9 mouse cellular contexts compared by ENCODE assay signal in the genomic region with DNA sequence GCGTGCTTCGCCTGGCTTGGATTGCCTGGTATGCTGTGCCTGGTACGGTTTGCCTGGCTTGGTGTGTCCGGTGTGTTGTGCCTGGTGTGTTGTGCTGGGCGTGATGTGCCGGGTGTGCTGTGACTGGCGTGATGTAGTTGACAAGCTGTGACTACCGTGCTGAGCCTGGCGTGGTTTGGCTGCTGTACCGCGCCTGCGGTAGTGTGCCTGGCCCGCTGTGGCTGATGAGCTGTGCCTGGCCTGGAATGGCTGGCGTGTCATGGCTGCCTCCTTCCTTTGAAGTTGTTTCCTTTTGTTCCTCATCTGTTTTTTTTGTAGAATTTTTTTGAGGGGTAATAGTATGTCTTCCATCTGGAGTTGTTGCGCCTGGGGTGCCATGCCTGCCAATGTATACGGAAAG. TPM values are rescaled to one million over a fixed set of nuclear protein-coding genes. Genes with fewer than 3 reads are reported as not detected.
DNase-seq lines count a peak whose midpoint lies in the region; ATAC-seq and TF ChIP-seq lines count a peak whose summit lies in the region.
"Had no signal": no experiment of that assay in that cellular context is flagged by ENCODE, and none has a peak within 500 bp of the region (broad histone marks: within the 10 kb centered on the region; RNA-seq: fewer than 3 reads in every experiment).

No protein-coding gene starts in this region.

- TF ChIP-seq EP300 in stomach, postnatal 0 days (optimal IDR thresholded peaks at IDR 0.05), result no peak

- H3K4me1 ChIP-seq in midbrain, embryonic 10.5 days, result peaks cover 19% of the 10 kb centered on the region
- peaks cover 6% of the 10 kb centered on the region; the same call in 1 of the 2 replicates for H3K4me1 ChIP-seq in midbrain, postnatal 0 days (ENCODE audit: insufficient read depth, low read length)
- H3K4me1 ChIP-seq in intestine, embryonic 16.5 days (ENCODE audit: control insufficient read depth, insufficient read depth, low read length), result peaks cover 14% of the 10 kb centered on the region
- H3K4me1 ChIP-seq in stomach, postnatal 0 days (replicated peaks; ENCODE audit: control insufficient read depth, insufficient read depth), result no peaks in the 10 kb centered on the region

- peaks cover 12% of the 10 kb centered on the region for H3K27me3 ChIP-seq in midbrain, embryonic 10.5 days (ENCODE audit: low read depth, poor library complexity, severe bottlenecking)
- no peaks in the 10 kb centered on the region for H3K27me3 ChIP-seq in midbrain, postnatal 0 days (ENCODE audit: insufficient read depth, low read length)
- H3K27me3 ChIP-seq in intestine, embryonic 16.5 days (replicated peaks; ENCODE audit: control insufficient read depth, insufficient read depth, low read length), result no peaks in the 10 kb centered on the region
- no peaks in the 10 kb centered on the region for H3K27me3 ChIP-seq in stomach, postnatal 0 days (ENCODE audit: control insufficient read depth, insufficient read depth, low read length)

- no peak for TF ChIP-seq CTCF in midbrain, postnatal 0 days (IDR thresholded peaks at IDR 0.05)
- TF ChIP-seq CTCF in stomach, postnatal 0 days (IDR thresholded peaks at IDR 0.05; ENCODE audit: low read depth), result no peak

- H3K4me3 ChIP-seq in midbrain, embryonic 10.5 days, result peak overlapping the region; percentile 33
- no peak overlapping the region for H3K4me3 ChIP-seq in midbrain, postnatal 0 days (ENCODE audit: low read depth, low read length)
- H3K4me3 ChIP-seq in intestine, embryonic 16.5 days (ENCODE audit: low read length), result no peak overlapping the region
- no peak overlapping the region for H3K4me3 ChIP-seq in stomach, postnatal 0 days (ENCODE audit: low read depth, low read length)

- no peak for ATAC-seq in cerebellum, adult (ENCODE audit: insufficient number of reproducible peaks, low FRiP score, low TSS enrichment)
- no peak for ATAC-seq in midbrain, postnatal 0 days (ENCODE audit: low FRiP score)
- ATAC-seq in intestine, embryonic 16.5 days, result peak; percentile 49
- ATAC-seq in stomach, postnatal 0 days (ENCODE audit: low FRiP score, low TSS enrichment), result peak; percentile 25

- no peaks in the 10 kb centered on the region for H3K9me3 ChIP-seq in midbrain, embryonic 10.5 days (replicated peaks)
- H3K9me3 ChIP-seq in midbrain, postnatal 0 days (ENCODE audit: low read length), result no peaks in the 10 kb centered on the region
- H3K9me3 ChIP-seq in intestine, embryonic 16.5 days (ENCODE audit: control insufficient read depth, low read length), result no peaks in the 10 kb centered on the region
- no peaks in the 10 kb centered on the region for H3K9me3 ChIP-seq in stomach, postnatal 0 days (ENCODE audit: control insufficient read depth, low read length)

- 40% methylated on average over 16 of the region's 16 CpGs for WGBS in midbrain, embryonic 10.5 days
- WGBS in midbrain, postnatal 0 days, result 43% methylated on average over 16 of the region's 16 CpGs
- WGBS in intestine, embryonic 16.5 days, result 54% methylated on average over 16 of the region's 16 CpGs
- WGBS in stomach, postnatal 0 days, result 45% methylated on average over 16 of the region's 16 CpGs

- no peak overlapping the region for H3K9ac ChIP-seq in midbrain, postnatal 0 days (replicated peaks; ENCODE audit: low read length, poor library complexity, severe bottlenecking)
- H3K9ac ChIP-seq in intestine, embryonic 16.5 days (ENCODE audit: low read depth, low read length), result no peak overlapping the region
- no peak overlapping the region for H3K9ac ChIP-seq in stomach, postnatal 0 days (ENCODE audit: low read length)

- H3K4me2 ChIP-seq in midbrain, postnatal 0 days (ENCODE audit: low read depth, low read length, poor library complexity, severe bottlenecking), result no peak overlapping the region
- peak overlapping the region; percentile 32; the same call in 1 of the 2 replicates for H3K4me2 ChIP-seq in intestine, embryonic 16.5 days (ENCODE audit: low read depth, low read length)
- no peak overlapping the region for H3K4me2 ChIP-seq in stomach, postnatal 0 days (replicated peaks; ENCODE audit: low read depth)

- peak; percentile 28 for DNase-seq in cerebellum, adult 11-12 months
- no peak for DNase-seq in midbrain, embryonic 10.5 days (ENCODE audit: low spot score)
- no peak for DNase-seq in midbrain, postnatal 0 days (ENCODE audit: low spot score)
- DNase-seq in stomach, postnatal 0 days (ENCODE audit: low spot score), result no peak
- DNase-seq in retina, embryonic 14.5 days (ENCODE audit: low spot score), result no peak
- no peak for DNase-seq in gastrocnemius, postnatal 10 days

- no peaks in the 10 kb centered on the region for H3K36me3 ChIP-seq in midbrain, embryonic 10.5 days
- H3K36me3 ChIP-seq in midbrain, postnatal 0 days (ENCODE audit: insufficient read depth, low read length), result no peaks in the 10 kb centered on the region
- H3K36me3 ChIP-seq in intestine, embryonic 16.5 days (ENCODE audit: control insufficient read depth, insufficient read depth, low read length), result no peaks in the 10 kb centered on the region
- no peaks in the 10 kb centered on the region for H3K36me3 ChIP-seq in stomach, postnatal 0 days (ENCODE audit: control insufficient read depth, insufficient read depth, low read length)

- H3K27ac ChIP-seq in midbrain, embryonic 10.5 days (replicated peaks), result peak overlapping the region; percentile 70
- no peak overlapping the region for H3K27ac ChIP-seq in midbrain, postnatal 0 days (ENCODE audit: low read depth, low read length)
- peak overlapping the region; percentile 84 for H3K27ac ChIP-seq in intestine, embryonic 16.5 days (ENCODE audit: low read length)
- peak overlapping the region; percentile 65 for H3K27ac ChIP-seq in stomach, postnatal 0 days (replicated peaks)

RNA-seq across cellular contexts. Expression of a gene that starts 8.2 kb away (rescaled TPM):
- polyA plus RNA-seq in midbrain, embryonic 10.5 days (2016; fragmentation: Nextera tagmentation; extraction: Ambion mirVana), result 39.4 and 39.8 TPM in 2 replicates
- 56.8 and 64.4 TPM in 2 replicates for total RNA-seq in midbrain, postnatal 0 days (2014; rRNA removed)
- 85.3 and 85.6 TPM in 2 replicates for polyA plus RNA-seq in midbrain, postnatal 0 days (2015; fragmentation: Nextera tagmentation; extraction: Ambion mirVana)
- 102 and 106 TPM in 2 replicates for polyA plus RNA-seq in intestine, embryonic 16.5 days (2015; fragmentation: Nextera tagmentation; extraction: Ambion mirVana)
- 56.5 and 64.0 TPM in 2 replicates for polyA plus RNA-seq in stomach, postnatal 0 days (2015; fragmentation: Nextera tagmentation; extraction: Ambion mirVana)
- 10 to 100 TPM; 51.2 to 60.6 TPM for total RNA-seq in gastrocnemius, postnatal 10 days (2021)

RNA-seq across cellular contexts. Expression of a gene that starts 14.7 kb away (rescaled TPM):
- 2.0 and 2.9 TPM in 2 replicates for polyA plus RNA-seq in midbrain, embryonic 10.5 days (2016; fragmentation: Nextera tagmentation; extraction: Ambion mirVana)
- 2.2 and 3.1 TPM in 2 replicates for total RNA-seq in midbrain, postnatal 0 days (2014; rRNA removed)
- polyA plus RNA-seq in midbrain, postnatal 0 days (2015; fragmentation: Nextera tagmentation; extraction: Ambion mirVana), result 3.0 and 3.3 TPM in 2 replicates
- 187 and 217 TPM in 2 replicates for polyA plus RNA-seq in intestine, embryonic 16.5 days (2015; fragmentation: Nextera tagmentation; extraction: Ambion mirVana)
- polyA plus RNA-seq in stomach, postnatal 0 days (2015; fragmentation: Nextera tagmentation; extraction: Ambion mirVana), result 15.4 and 16.2 TPM in 2 replicates
- not detected for total RNA-seq in gastrocnemius, postnatal 10 days (2021)
- total RNA-seq: gastrocnemius, adult 8-10 months had no signal

RNA-seq across cellular contexts. Expression of a gene that starts 22.5 kb away (rescaled TPM):
- 13.3 and 17.5 TPM in 2 replicates for polyA plus RNA-seq in midbrain, embryonic 10.5 days (2016; fragmentation: Nextera tagmentation; extraction: Ambion mirVana)
- total RNA-seq in midbrain, postnatal 0 days (2014; rRNA removed), result 165 and 175 TPM in 2 replicates
- polyA plus RNA-seq in midbrain, postnatal 0 days (2015; fragmentation: Nextera tagmentation; extraction: Ambion mirVana), result 190 and 202 TPM in 2 replicates
- 11.9 and 13.4 TPM in 2 replicates for polyA plus RNA-seq in intestine, embryonic 16.5 days (2015; fragmentation: Nextera tagmentation; extraction: Ambion mirVana)
- polyA plus RNA-seq in stomach, postnatal 0 days (2015; fragmentation: Nextera tagmentation; extraction: Ambion mirVana), result 5.3 TPM in 2 replicates
- 1 to 10 TPM; 2.0 to 5.1 TPM for total RNA-seq in gastrocnemius, postnatal 10 days (2021)

RNA-seq across cellular contexts. Expression of a gene that starts 54.0 kb away (rescaled TPM):
- 3.2 and 3.4 TPM in 2 replicates for polyA plus RNA-seq in midbrain, embryonic 10.5 days (2016; fragmentation: Nextera tagmentation; extraction: Ambion mirVana)
- 0.77 TPM in 1 of 2 replicates, not detected in the other for total RNA-seq in midbrain, postnatal 0 days (2014; rRNA removed)
- not detected in 2 replicates for polyA plus RNA-seq in midbrain, postnatal 0 days (2015; fragmentation: Nextera tagmentation; extraction: Ambion mirVana)
- 48.7 and 54.2 TPM in 2 replicates for polyA plus RNA-seq in intestine, embryonic 16.5 days (2015; fragmentation: Nextera tagmentation; extraction: Ambion mirVana)
- 43.8 and 51.6 TPM in 2 replicates for polyA plus RNA-seq in stomach, postnatal 0 days (2015; fragmentation: Nextera tagmentation; extraction: Ambion mirVana)
- total RNA-seq in gastrocnemius, postnatal 10 days (2021), result not detected
- total RNA-seq: gastrocnemius, adult 8-10 months had no signal

Comparison
In these comparisons a context has a peak if more than half of its experiments do, and no peak if none do; other contexts are left out.
1. RNA of a gene that starts 22.5 kb away (polyA plus RNA-seq): 190 to 202 TPM in midbrain, postnatal 0 days; 11.9 to 13.4 TPM in intestine, embryonic 16.5 days, 13.3 to 17.5 TPM in midbrain, embryonic 10.5 days and 5.3 TPM in stomach, postnatal 0 days; every median in the first group is over 10 times any median in the second.
2. ATAC-seq: peak in intestine, embryonic 16.5 days (single experiment) and stomach, postnatal 0 days (single experiment); none in cerebellum, adult (single experiment) and midbrain, postnatal 0 days (single experiment).
3. RNA of a gene that starts 14.7 kb away (polyA plus RNA-seq): 187 to 217 TPM in intestine, embryonic 16.5 days; 15.4 to 16.2 TPM in stomach, postnatal 0 days, 3.0 to 3.3 TPM in midbrain, postnatal 0 days and 2.0 to 2.9 TPM in midbrain, embryonic 10.5 days; every median in the first group is over 10 times any median in the second.